Mouse (Mus musculus): ENCODE data around the gene Ninj2. TPM values are rescaled to one million over a fixed set of nuclear protein-coding genes. Genes with fewer than 3 reads are reported as not detected.

Ninj2 gene
- polyA plus RNA-seq, 1 experiment from 2014 or later = 0.31 TPM

DNA sequence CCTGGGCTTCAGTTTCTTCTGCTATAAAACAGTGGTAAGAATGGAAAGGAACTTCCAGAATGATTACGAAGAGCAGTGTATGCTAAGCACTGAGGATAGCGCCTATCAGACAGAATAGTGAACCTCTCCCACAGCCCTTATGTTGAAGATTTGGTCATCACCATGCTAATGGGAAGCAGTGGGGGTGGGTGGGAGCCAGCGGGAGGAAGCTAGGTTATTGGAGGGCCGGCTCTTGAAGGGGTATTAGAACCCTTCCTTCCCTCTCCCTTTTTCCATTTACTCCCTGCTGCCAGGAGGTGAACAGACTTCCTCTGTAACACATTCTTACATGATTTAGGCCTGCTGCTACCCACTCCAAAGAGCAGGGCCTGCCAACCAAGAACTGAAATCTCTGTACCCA, 1.2 kb upstream of the Ninj2 start:
- TF ChIP-seq CTCF (IDR thresholded peaks at IDR 0.05) = no peak
- in situ Hi-C loops (cut with MboI; ENCODE audit: low pct_unique_long_range_greater_than_20kb) = no loop called here

DNA sequence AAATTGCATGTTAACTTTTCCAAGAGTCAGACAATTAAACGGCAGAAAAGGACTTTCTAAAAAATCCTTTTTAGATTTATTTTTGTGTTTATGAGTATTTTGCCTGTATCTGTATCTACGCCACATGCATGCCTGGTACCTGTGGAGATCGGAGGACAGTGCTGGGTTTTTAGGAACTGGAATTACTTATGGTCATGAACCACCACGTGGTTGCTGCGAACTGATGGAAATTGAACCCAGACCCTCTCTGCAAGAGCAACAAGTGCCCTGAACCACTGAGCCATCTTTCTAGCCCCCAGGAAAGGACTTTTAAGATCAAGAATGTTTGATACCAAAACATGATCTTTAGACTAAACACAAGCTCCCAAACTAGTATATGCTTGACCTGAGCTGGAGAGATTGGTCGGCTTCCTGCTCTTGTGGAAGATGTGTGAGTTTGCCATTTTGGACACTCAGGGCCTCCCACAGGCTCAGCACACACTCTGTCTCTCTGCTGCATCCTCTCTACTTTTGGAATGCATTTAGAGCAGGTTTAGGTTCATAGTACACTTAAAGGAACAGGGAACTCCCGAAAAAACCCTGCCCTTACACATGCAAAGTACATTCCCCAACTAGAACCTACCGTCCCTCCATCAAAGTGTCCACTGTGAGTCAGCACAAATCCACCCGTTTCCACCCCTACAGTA, 1.1 kb downstream of the Ninj2 start:
- no peaks in the 10 kb centered on the region for H3K27me3 ChIP-seq
- in situ Hi-C loops (cut with MboI; ENCODE audit: low pct_unique_long_range_greater_than_20kb) = no loop called here
- CTCF ChIA-PET = interaction anchor here (0.7 kb wide), 1 partner anchor 17 kb away, joined by 3 read pairs; no protein-coding TSS in a partner anchor
- DNase-seq (ENCODE audit: low read depth, low spot score) = no peak
- no peak for ATAC-seq
- no peak for TF ChIP-seq CTCF (IDR thresholded peaks at IDR 0.05)
- POLR2A ChIA-PET = no interaction called here

More for the DNA sequence above, 1.2 kb upstream of the Ninj2 start:
- ATAC-seq = no peak
- ChIA-PET POLR2A (no interaction called here), CTCF (interaction anchor here (1.4 to 1.7 kb wide), 2 partner anchors 21 to 52 kb away, joined by 3 to 4 read pairs; no protein-coding TSS in a partner anchor)
- no peak for DNase-seq (ENCODE audit: low read depth, low spot score)
- H3K27me3 ChIP-seq = no peaks in the 10 kb centered on the region

DNA sequence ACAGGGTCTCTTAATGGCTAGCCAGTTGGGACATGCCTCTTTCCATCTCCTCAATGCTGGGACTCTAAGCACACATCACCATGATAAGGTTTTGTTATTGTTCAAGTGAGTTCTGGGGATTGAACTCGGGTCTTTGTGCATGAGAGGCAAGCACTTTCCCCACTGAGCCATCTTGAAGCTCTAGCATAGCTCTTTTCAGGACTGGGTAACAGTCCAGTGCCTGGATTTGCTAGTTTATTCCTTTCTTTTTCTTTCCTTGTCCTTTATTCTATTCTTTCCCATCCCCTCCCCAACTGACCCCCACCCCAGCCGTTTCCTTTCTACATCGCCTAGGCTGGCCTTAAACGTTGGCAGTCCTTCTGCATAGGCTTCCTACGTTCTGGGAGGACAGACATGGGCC, 1.9 kb downstream of the Ninj2 start:
- ChIA-PET CTCF (interaction anchor here (2.0 kb wide), 1 partner anchor 25 kb away, joined by 5 read pairs; no protein-coding TSS in a partner anchor), POLR2A (no interaction called here)
- in situ Hi-C loops (cut with MboI; ENCODE audit: low pct_unique_long_range_greater_than_20kb) = no loop called here
- DNase-seq (ENCODE audit: low read depth, low spot score) (no peak), ATAC-seq (no peak)
- H3K27me3 ChIP-seq = no peaks in the 10 kb centered on the region
- no peak for TF ChIP-seq CTCF (IDR thresholded peaks at IDR 0.05)

DNA sequence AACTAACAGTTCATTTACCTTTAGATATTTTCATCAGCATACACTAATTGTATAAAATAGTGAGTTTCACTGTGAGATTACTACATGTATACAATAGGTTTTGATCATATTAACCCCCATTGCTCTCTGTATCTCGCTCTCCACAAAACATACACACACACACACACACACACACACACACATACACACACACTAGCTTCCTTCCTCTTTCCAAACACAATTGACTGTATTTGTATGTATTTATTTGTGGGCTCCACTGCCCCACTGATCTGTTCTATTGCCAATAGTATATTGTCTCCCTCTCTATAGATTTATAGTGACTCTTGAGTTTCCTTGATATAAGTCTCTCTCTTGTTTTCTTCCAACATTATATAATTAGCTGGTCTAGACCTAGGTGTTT, 2.4 kb downstream of the Ninj2 start:
- in situ Hi-C loops (cut with MboI; ENCODE audit: low pct_unique_long_range_greater_than_20kb) = no loop called here
- ChIA-PET CTCF (interaction anchor here (0.9 to 2.0 kb wide), 2 partner anchors 16 to 25 kb away, joined by 3 to 5 read pairs; no protein-coding TSS in a partner anchor), POLR2A (no interaction called here)
- no peak for DNase-seq (ENCODE audit: low read depth, low spot score)
- no peaks in the 10 kb centered on the region for H3K27me3 ChIP-seq
- TF ChIP-seq CTCF (IDR thresholded peaks at IDR 0.05) = no peak
- ATAC-seq = no peak

DNA sequence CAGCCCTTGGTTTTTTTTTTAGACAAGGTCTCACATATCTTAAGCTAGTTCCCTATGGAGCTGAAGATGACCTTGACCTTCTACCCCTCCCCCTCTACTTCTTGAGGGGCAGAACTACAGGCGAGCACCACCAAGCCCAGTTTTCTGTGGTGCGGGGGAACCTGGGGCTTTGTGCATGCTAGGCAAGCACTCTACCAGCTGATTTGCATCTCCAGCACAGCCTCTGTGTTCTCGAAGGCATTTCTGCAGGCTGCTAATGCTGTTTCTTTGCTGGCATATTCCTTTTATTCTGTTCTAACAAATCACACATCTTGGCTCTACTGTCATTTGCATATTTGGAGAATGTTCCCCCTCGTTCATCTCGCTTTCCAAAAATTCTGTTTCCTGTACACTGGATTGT, 6.2 kb downstream of the Ninj2 start:
- TF ChIP-seq CTCF (IDR thresholded peaks at IDR 0.05) = no peak
- no peaks in the 10 kb centered on the region for H3K27me3 ChIP-seq
- POLR2A ChIA-PET = no interaction called here
- in situ Hi-C loops (cut with MboI; ENCODE audit: low pct_unique_long_range_greater_than_20kb) = no loop called here
- DNase-seq (ENCODE audit: low read depth, low spot score) (no peak), ATAC-seq (no peak)
- CTCF ChIA-PET = no interaction called here

DNA sequence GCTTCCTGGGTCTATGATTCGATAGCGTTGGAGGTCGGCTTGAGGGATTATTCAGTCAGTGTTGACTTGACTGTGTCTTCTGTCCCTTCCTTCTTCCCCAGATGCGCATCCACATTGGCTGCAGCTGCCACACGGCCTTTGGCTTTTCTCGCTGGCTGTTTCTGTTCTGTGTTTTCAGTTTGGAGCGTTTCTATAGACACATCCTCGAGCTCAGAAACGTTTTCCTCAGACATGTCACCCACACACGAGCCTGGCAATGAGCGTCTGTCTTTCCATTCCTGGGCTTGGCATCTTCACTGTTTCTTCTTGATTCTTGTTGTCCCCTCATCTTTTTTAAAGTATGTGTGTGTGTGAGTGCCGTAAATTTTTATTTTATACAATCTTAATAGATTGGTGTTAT, 8.1 kb downstream of the Ninj2 start:
- in situ Hi-C loops (cut with MboI; ENCODE audit: low pct_unique_long_range_greater_than_20kb) = no loop called here
- TF ChIP-seq CTCF (IDR thresholded peaks at IDR 0.05) = no peak

DNA sequence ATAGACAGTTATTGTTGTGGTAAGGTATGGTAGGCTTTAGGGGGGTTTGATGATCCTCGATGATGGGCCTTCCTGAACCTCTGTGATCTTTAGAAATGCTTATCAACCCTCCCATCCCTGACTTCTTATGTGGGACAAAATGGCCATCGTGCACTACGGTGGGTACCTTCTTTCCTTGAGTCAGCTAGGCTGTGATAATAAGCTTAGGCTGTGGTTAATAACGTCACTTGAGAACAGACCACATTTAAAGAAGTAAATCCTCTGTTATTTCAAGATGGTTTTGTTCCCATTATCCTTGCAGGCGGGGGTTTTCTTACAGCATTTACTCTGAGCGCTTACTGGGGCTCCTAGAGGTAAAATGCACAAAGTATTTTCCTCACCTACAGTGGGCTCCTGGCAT, 8.8 kb downstream of the Ninj2 start:
- ATAC-seq (no peak), DNase-seq (ENCODE audit: low read depth, low spot score) (no peak)
- ChIA-PET POLR2A (no interaction called here), CTCF (no interaction called here)
- TF ChIP-seq CTCF (IDR thresholded peaks at IDR 0.05) = no peak
- in situ Hi-C loops (cut with MboI; ENCODE audit: low pct_unique_long_range_greater_than_20kb) = no loop called here
- no peaks in the 10 kb centered on the region for H3K27me3 ChIP-seq

More for the DNA sequence above, 8.1 kb downstream of the Ninj2 start:
- no peak for ATAC-seq
- no peak for DNase-seq (ENCODE audit: low read depth, low spot score)
- H3K27me3 ChIP-seq = no peaks in the 10 kb centered on the region
- CTCF ChIA-PET = no interaction called here
- POLR2A ChIA-PET = no interaction called here

DNA sequence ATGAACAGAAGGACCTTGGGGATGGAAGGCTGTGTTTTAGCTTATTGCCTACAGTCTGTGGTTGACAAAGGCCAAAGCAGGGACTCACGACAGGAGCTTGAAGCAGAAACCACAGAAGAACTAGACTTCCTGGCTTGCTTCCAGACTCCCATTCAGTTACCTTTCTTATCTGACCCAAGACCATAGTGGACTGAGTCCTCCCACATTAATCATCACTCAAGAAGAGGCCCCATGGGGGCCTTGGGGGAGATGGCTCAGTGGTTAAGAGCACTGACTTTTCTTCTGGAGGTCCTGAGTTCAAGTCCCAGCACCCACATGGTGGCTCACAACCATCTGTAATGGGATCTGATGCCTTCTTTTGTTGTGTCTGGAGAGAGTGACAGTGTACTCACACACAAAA, 10.0 kb downstream of the Ninj2 start:
- no peak for TF ChIP-seq CTCF (IDR thresholded peaks at IDR 0.05)
- in situ Hi-C loops (cut with MboI; ENCODE audit: low pct_unique_long_range_greater_than_20kb) = no loop called here
- CTCF ChIA-PET = no interaction called here
- ATAC-seq (no peak), DNase-seq (ENCODE audit: low read depth, low spot score) (no peak)
- no peaks in the 10 kb centered on the region for H3K27me3 ChIP-seq
- POLR2A ChIA-PET = no interaction called here

DNA sequence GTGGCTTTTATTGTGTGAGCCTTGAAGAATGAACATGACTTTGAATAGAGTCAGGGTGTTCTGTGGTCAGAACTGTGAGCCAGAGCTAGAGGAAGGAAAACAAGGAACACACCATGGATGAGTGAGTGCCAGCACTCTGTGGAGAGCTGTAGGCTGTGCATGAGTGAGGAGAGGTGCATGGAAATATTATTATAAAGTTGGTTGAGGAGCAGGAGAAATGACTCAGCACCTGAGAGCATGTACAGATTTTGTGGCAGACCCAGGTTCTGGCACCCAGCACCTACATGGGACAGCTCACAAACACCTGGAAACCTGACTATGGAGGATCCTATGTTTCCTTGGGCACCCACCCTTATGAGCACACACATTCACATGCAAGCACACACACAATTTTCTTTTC, 11.9 kb downstream of the Ninj2 start:
- DNase-seq (ENCODE audit: low read depth, low spot score) = peak; percentile 9
- no peak for TF ChIP-seq CTCF (IDR thresholded peaks at IDR 0.05)
- no peak for ATAC-seq
- H3K27me3 ChIP-seq = no peaks in the 10 kb centered on the region
- CTCF ChIA-PET = no interaction called here
- in situ Hi-C loops (cut with MboI; ENCODE audit: low pct_unique_long_range_greater_than_20kb) = no loop called here
- POLR2A ChIA-PET = interaction anchor here (0.5 kb wide), 1 partner anchor 764 kb away, joined by 3 read pairs; no protein-coding TSS in a partner anchor

DNA sequence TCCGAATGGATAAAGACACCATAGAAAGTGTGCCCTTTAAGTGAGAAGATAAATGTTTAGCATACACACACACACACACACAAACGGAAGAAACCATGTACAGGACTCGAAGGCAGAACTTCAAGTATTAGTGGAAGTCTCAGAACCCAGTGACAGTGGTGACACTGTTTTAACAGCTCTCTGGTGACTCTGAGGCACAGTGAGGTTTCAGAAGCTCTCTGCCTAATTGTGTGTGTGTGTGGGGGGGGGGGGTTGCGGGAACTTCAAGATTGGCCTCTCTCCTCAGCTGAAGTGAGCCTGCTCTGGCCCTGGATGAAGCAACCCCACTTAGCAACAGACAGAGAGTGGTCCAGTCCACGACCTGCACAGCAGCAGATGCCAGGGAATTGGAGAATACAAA, 14.4 kb downstream of the Ninj2 start:
- CTCF ChIA-PET = no interaction called here
- no peak for DNase-seq (ENCODE audit: low read depth, low spot score)
- no peak for TF ChIP-seq CTCF (IDR thresholded peaks at IDR 0.05)
- no peak for ATAC-seq
- POLR2A ChIA-PET = no interaction called here
- in situ Hi-C loops (cut with MboI; ENCODE audit: low pct_unique_long_range_greater_than_20kb) = no loop called here
- no peaks in the 10 kb centered on the region for H3K27me3 ChIP-seq

DNA sequence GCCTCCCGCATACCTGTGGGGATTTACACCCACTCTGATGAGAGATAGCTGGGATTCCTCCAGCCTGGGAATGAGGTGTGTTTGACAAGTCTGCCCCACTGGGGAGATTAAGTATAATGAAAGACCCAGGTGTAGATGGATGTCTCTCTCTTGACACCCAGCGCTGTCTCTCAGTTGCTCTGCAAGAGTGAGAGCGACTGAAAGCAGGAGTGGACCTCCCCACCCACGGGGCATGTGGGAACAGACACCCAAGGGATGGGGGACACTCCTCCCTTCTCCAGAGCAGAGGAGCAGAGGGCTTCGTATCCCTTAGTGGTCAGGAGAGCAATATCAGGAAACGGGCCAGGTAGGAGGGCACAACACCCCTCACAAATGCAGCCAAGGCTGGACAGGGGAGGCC, 14.9 kb downstream of the Ninj2 start:
- ChIA-PET CTCF (no interaction called here), POLR2A (no interaction called here)
- TF ChIP-seq CTCF (IDR thresholded peaks at IDR 0.05) = no peak
- DNase-seq (ENCODE audit: low read depth, low spot score) (no peak), ATAC-seq (no peak)
- in situ Hi-C loops (cut with MboI; ENCODE audit: low pct_unique_long_range_greater_than_20kb) = no loop called here
- H3K27me3 ChIP-seq = no peaks in the 10 kb centered on the region

DNA sequence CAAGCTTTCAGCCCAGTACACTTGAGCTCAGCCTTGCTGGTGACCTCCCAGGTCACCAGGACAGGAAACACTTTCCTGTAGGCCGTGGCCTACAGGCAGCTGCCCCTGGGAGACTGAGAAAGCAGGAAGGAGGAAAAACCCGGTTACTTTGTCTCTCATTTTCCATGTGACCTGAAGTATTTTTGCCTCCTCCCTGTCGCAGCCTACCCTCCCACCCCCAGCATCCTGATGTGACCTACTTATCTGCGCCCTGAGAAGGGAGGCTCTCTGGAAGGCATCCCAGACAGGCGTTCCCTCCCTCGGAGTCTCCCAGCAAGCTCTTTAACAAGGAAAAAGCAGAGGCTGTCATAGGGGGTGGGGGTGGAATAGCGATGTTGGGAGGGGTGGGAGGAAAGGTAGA, 16.0 kb downstream of the Ninj2 start:
- no peak for DNase-seq (ENCODE audit: low read depth, low spot score)
- in situ Hi-C loops (cut with MboI; ENCODE audit: low pct_unique_long_range_greater_than_20kb) = no loop called here
- CTCF ChIA-PET = interaction anchor here (1.1 kb wide), 1 partner anchor 55 kb away, joined by 3 read pairs; no protein-coding TSS in a partner anchor

More for the DNA sequence above, 16.0 kb downstream of the Ninj2 start:
- H3K27me3 ChIP-seq = no peaks in the 10 kb centered on the region
- ATAC-seq = no peak
- no peak for TF ChIP-seq CTCF (IDR thresholded peaks at IDR 0.05)
- POLR2A ChIA-PET = no interaction called here

All from Patski (cell line).